Mouse (Mus musculus): ENCODE results near the gene Foxp1. TPM values are rescaled to one million over a fixed set of nuclear protein-coding genes. Genes with fewer than 3 reads are reported as not detected.

Foxp1 gene
- polyA plus RNA-seq, 1 experiment from 2014 or later = 18.9 TPM

DNA sequence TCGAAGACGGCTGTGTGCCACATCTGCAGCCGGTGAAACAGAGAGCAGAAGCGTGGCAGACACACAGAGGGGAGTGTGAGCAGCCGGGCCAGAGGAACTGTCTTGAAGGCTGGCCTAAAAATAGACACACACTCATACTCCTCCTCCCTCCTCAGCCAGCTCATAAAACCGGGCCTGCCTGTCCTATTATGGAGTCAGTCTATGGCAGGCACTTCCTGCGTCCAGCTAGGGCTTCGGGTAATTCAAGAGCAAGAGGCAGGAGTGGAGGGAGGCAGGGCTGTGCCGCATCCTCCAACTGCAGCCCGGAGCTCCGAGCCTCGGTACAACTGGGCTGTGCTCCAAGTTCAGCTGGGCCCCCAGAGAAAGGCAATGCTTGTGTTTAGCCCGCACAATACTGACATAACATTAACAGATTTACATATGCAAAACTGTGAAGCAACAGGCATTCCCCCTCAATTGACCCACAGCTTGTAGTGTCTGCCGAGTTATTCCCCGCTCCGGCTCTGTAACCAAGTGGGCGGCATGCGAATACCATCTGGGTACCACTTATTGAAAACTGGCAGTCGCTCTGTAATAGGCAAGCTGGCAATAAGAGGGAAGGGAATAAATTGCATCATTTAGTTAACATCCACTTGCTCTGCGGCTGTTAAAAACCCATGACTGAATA is 37.2 kb downstream of the Foxp1 start:
- H3K4me2 ChIP-seq (ENCODE audit: low read depth, low read length) = peak overlapping the region; percentile 53
- WGBS (ENCODE audit: insufficient replicate concordance) = 38% methylated on average over 20 of the region's 20 CpGs
- TF ChIP-seq EP300 (IDR thresholded peaks at IDR 0.05; ENCODE audit: low read depth) = no peak
- no peak for TF ChIP-seq CTCF (IDR thresholded peaks at IDR 0.05; ENCODE audit: low read depth)
- ATAC-seq (peak; percentile 60; the same call in 1 of the 2 replicates), DNase-seq (peak; percentile 44)
- no peaks in the 10 kb centered on the region for H3K9me3 ChIP-seq (ENCODE audit: low read length)
- H3K27ac ChIP-seq (ENCODE audit: low read depth) = peak overlapping the region; percentile 62
- H3K36me3 ChIP-seq (replicated peaks; ENCODE audit: insufficient read depth, low read length) = peaks cover 4% of the 10 kb centered on the region; the same call in 1 of the 2 replicates
- H3K4me1 ChIP-seq (ENCODE audit: insufficient read depth) = peaks cover 14% of the 10 kb centered on the region
- H3K9ac ChIP-seq (replicated peaks) = no peak overlapping the region
- H3K27me3 ChIP-seq (ENCODE audit: insufficient read depth, low read length) = no peaks in the 10 kb centered on the region
- H3K4me3 ChIP-seq (ENCODE audit: low read depth, low read length) = no peak overlapping the region

DNA sequence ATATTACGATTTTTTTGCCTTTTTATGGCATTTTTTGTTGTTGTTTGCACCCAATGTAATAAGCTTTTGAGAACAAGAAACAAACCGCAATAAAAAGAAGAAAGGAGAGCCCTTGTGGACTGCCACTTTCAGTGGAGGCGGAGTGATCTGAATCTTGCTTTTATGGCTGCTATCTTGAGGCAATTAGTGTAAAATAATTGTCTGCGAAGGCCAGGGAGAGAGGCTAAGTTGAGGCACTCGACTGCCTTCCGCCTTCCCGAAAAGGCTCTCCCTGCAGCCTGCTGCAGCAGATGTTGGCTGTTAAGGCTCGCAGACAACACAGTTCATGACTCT is 37.7 kb downstream of the Foxp1 start:
- no peak overlapping the region for H3K9ac ChIP-seq (replicated peaks)
- no peak for TF ChIP-seq CTCF (IDR thresholded peaks at IDR 0.05; ENCODE audit: low read depth)
- TF ChIP-seq EP300 (IDR thresholded peaks at IDR 0.05; ENCODE audit: low read depth) = no peak
- H3K27ac ChIP-seq (ENCODE audit: low read depth) = peak overlapping the region; percentile 62
- no peaks in the 10 kb centered on the region for H3K27me3 ChIP-seq (ENCODE audit: insufficient read depth, low read length)
- no peaks in the 10 kb centered on the region for H3K9me3 ChIP-seq (ENCODE audit: low read length)
- H3K36me3 ChIP-seq (replicated peaks; ENCODE audit: insufficient read depth, low read length) = peaks cover 4% of the 10 kb centered on the region; the same call in 1 of the 2 replicates
- no peak overlapping the region for H3K4me3 ChIP-seq (ENCODE audit: low read depth, low read length)
- ATAC-seq (no peak), DNase-seq (no peak)
- H3K4me2 ChIP-seq (ENCODE audit: low read depth, low read length) = peak overlapping the region; percentile 53
- WGBS (ENCODE audit: insufficient replicate concordance) = 33% methylated on average over 8 of the region's 8 CpGs
- H3K4me1 ChIP-seq (ENCODE audit: insufficient read depth) = peaks cover 11% of the 10 kb centered on the region

DNA sequence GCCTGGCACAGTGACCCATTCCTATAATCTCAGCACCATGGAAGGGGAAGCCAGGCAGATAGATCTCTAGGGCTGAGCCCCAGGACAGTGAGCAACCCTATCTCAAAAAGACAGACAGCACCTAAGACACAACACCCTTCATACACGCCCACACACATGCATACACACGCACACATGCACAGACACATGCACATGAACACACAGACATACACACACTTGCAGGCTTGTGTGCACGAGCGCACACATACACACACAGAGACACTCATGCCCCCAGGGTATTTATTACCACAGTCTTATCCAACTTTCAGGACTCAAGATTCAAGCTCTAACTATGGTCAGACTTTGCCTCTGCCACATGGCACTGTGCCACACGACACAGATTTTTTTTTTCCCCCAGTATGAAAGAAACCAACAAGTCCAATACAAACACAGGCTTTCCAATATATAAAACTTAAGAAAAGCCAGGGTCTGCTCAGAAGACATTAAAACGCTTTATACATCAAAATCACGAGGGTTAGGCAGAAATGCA is 38.3 kb downstream of the Foxp1 start:
- Histone ChIP-seq H3K4me1 (ENCODE audit: insufficient read depth) (peaks cover 7% of the 10 kb centered on the region), H3K9ac (replicated peaks) (no peak overlapping the region), H3K27ac (ENCODE audit: low read depth) (no peak overlapping the region), H3K4me2 (ENCODE audit: low read depth, low read length) (no peak overlapping the region), H3K27me3 (ENCODE audit: insufficient read depth, low read length) (no peaks in the 10 kb centered on the region), H3K36me3 (replicated peaks; ENCODE audit: insufficient read depth, low read length) (peaks cover 4% of the 10 kb centered on the region; the same call in 1 of the 2 replicates), H3K9me3 (ENCODE audit: low read length) (no peaks in the 10 kb centered on the region), H3K4me3 (ENCODE audit: low read depth, low read length) (no peak overlapping the region)
- WGBS (ENCODE audit: insufficient replicate concordance) = 77% methylated on average over 7 of the region's 7 CpGs
- ATAC-seq = no peak
- TF ChIP-seq EP300 (IDR thresholded peaks at IDR 0.05; ENCODE audit: low read depth) (no peak), CTCF (IDR thresholded peaks at IDR 0.05; ENCODE audit: low read depth) (no peak)
- DNase-seq = no peak

DNA sequence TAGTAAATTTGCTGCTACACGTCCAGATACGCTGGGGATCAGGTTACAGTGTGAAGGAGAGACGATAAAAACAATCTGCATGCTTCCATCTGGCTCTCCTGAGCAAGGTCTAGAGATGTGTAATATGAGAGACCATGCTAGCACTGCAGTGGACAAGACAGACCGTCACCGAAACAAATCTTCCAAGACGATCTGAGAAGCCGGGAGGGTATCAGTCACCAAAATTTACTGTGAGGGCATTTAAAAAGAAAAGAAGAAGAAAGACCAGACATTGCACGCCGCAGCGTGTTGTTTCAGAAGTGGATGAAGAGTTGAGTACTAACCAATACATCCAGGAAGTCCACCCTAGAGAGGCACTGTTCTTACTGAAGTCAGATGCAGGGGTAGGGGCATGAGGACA is 39.0 kb downstream of the Foxp1 start:
- peaks cover 5% of the 10 kb centered on the region for H3K4me1 ChIP-seq (ENCODE audit: insufficient read depth)
- no peaks in the 10 kb centered on the region for H3K27me3 ChIP-seq (ENCODE audit: insufficient read depth, low read length)
- TF ChIP-seq CTCF (IDR thresholded peaks at IDR 0.05; ENCODE audit: low read depth) (no peak), EP300 (IDR thresholded peaks at IDR 0.05; ENCODE audit: low read depth) (no peak)
- no peak overlapping the region for H3K4me2 ChIP-seq (ENCODE audit: low read depth, low read length)
- no peak for DNase-seq
- H3K4me3 ChIP-seq (ENCODE audit: low read depth, low read length) = no peak overlapping the region
- H3K9me3 ChIP-seq (ENCODE audit: low read length) = no peaks in the 10 kb centered on the region
- H3K27ac ChIP-seq (ENCODE audit: low read depth) = no peak overlapping the region
- ATAC-seq = no peak
- 85% methylated on average over 10 of the region's 10 CpGs for WGBS (ENCODE audit: insufficient replicate concordance)
- no peak overlapping the region for H3K9ac ChIP-seq (replicated peaks)
- H3K36me3 ChIP-seq (replicated peaks; ENCODE audit: insufficient read depth, low read length) = peaks cover 4% of the 10 kb centered on the region; the same call in 1 of the 2 replicates

DNA sequence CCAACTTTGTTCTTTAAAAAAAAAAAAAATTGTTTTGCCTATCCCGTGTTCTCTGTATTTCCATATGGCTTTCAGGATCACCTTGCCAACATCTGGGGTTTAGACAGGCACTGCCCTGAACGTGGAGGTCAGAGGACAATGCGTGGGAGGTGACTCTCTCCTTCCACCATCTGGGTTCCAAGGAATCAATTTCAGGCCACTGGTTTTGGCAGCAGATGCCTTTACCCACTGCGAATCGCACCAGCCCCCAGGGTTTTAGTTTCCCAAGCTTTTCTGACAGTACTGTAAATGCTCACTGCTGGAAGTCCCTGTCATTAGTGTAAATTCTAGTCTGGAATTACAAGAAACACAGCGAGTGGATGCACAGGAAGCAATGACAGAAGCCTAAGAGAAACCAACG is 41.0 kb downstream of the Foxp1 start:
- H3K36me3 ChIP-seq (replicated peaks; ENCODE audit: insufficient read depth, low read length) = peaks cover 4% of the 10 kb centered on the region; the same call in 1 of the 2 replicates
- H3K4me3 ChIP-seq (ENCODE audit: low read depth, low read length) = no peak overlapping the region
- no peak overlapping the region for H3K4me2 ChIP-seq (ENCODE audit: low read depth, low read length)
- TF ChIP-seq CTCF (IDR thresholded peaks at IDR 0.05; ENCODE audit: low read depth) (no peak), EP300 (IDR thresholded peaks at IDR 0.05; ENCODE audit: low read depth) (no peak)
- H3K27me3 ChIP-seq (ENCODE audit: insufficient read depth, low read length) = no peaks in the 10 kb centered on the region
- no peak overlapping the region for H3K27ac ChIP-seq (ENCODE audit: low read depth)
- DNase-seq (no peak), ATAC-seq (no peak)
- WGBS (ENCODE audit: insufficient replicate concordance) = 63% methylated on average over 7 of the region's 7 CpGs
- no peak overlapping the region for H3K9ac ChIP-seq (replicated peaks)
- no peaks in the 10 kb centered on the region for H3K9me3 ChIP-seq (ENCODE audit: low read length)
- H3K4me1 ChIP-seq (ENCODE audit: insufficient read depth) = peaks cover 5% of the 10 kb centered on the region

DNA sequence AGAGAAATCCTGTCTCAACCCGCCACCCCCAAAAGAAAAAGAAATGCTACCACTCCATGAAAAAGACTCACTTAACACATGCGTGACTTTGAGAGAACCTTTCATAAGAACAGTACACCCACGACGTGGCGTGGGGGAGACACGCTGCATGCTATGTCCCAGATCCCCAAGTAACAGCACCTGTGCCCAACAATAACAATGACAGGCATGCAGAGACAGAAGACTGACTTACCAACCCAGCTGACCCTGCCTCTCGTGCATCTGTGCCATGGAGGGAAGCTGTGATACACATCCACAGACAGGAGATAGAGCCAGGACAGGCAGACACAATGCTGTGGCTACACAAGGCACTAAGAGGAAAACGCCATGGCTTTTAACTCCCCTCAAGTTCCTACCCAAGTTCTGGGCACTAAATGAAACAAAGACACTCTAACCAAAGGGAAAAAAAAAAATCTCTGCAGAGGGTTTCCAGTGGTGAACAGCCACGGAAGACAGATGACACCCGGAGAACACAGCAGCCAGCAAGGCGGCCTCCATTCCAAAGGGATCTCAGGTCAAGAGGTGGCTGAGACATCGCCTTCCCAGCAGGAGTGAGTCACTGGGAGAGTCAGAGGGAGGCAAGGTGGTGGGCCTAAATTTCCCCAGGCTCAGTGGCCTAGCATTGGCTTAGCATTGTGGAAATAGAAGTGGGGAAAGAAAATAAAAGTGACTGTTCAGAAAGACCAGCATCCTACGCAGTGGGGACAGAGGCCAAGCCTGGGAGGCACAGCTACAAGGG is 43.5 kb downstream of the Foxp1 start:
- Histone ChIP-seq H3K9ac (replicated peaks) (no peak overlapping the region), H3K9me3 (ENCODE audit: low read length) (no peaks in the 10 kb centered on the region), H3K27me3 (ENCODE audit: insufficient read depth, low read length) (no peaks in the 10 kb centered on the region), H3K4me3 (ENCODE audit: low read depth, low read length) (no peak overlapping the region), H3K36me3 (replicated peaks; ENCODE audit: insufficient read depth, low read length) (0 out of 2 replicates have a peak, but pooled peaks cover 4% of the 10 kb centered on the region), H3K4me2 (ENCODE audit: low read depth, low read length) (no peak overlapping the region), H3K4me1 (ENCODE audit: insufficient read depth) (no peaks in the 10 kb centered on the region), H3K27ac (ENCODE audit: low read depth) (no peak overlapping the region)
- WGBS (ENCODE audit: insufficient replicate concordance) = 86% methylated on average over 13 of the region's 13 CpGs
- DNase-seq (no peak), ATAC-seq (no peak)
- TF ChIP-seq CTCF (IDR thresholded peaks at IDR 0.05; ENCODE audit: low read depth) = no peak
- TF ChIP-seq EP300 (IDR thresholded peaks at IDR 0.05; ENCODE audit: low read depth) = no peak
